Mouse (Mus musculus) bone marrow, adult 2 months (tissue): ENCODE data around the gene Srp9.
A peak's percentile ranks its signal among the peaks of the same experiment; 100 is the strongest.

Source experiments
- CTCF ChIP-seq: fragments of 200-500 bp; IDR thresholded peaks from 2 replicates; pipeline ENCODE4 v1.5.1; 2011; ENCODE audit warnings: low read length, control low read depth; ENCODE audit not compliant: control insufficient read depth, insufficient read depth
- POLR2A ChIP-seq: fragments of 200-500 bp; IDR thresholded peaks from 2 replicates; pipeline ENCODE4 v1.6.1; 2011; ENCODE audit warnings: low read depth, mild to moderate bottlenecking, control low read depth, low read length, borderline replicate concordance; ENCODE audit not compliant: control insufficient read depth

GRCm38 (mm10) chr1:182140370-182140769 lies 15.8 kb downstream of the Srp9 start:
- TF ChIP-seq POLR2A (no peak), CTCF (peak; percentile 85)
